Mouse (Mus musculus) lung, adult 18-20 months (tissue): ENCODE data around the gene Hnrnpa3.
"Not testable (repeated sequence)": the region's sequence is repeated elsewhere in the genome, so short reads cannot be mapped to it uniquely, and the experiment has no call there.

Experiments
- DNase-seq, 2 experiments: peaks; one replicate each; pipeline ENCODE4 v3.0.0; 2022; ENCODE audit warnings: mixed read lengths in 2 of 2

Hnrnpa3 gene

DNA sequence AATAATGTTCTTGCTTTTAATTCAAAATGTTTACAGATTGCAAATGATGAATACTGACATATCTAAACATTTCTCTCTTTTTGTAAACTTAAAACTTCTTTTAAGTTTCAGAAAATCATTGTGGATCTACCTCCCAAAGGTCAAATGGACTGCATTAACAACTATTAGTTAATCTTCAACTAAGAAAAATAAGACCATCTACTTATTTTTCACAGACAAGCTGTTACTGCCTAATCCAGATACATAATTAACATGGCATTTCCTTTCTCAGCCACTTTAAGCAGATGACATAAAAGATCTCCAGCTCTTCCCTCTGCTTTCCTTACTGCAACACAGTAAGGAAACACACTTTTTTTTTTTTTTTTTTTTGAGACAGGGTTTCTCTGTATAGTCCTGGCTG is 21.7 kb upstream of the Hnrnpa3 start:
- no peak for DNase-seq

DNA sequence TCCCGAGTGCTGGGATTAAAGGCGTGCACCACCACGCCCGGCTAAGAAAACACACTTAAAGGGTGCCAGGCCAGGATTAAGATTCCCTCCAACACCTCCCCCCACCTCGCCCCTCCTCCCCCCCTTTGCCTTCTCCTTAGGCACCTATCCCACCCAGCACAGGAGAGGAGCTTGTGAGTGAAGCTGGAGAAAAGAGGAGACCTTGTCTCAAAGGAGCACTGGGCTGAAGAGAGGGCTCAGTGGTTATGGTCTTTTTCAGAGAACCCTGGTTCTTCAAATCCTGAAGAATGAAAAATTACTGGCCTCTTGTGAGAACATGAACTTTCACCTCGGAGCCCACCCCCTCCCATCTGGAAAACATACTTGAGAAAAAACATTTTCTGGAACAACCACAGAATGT is 21.2 kb upstream of the Hnrnpa3 start:
- not testable (repeated sequence) for DNase-seq

DNA sequence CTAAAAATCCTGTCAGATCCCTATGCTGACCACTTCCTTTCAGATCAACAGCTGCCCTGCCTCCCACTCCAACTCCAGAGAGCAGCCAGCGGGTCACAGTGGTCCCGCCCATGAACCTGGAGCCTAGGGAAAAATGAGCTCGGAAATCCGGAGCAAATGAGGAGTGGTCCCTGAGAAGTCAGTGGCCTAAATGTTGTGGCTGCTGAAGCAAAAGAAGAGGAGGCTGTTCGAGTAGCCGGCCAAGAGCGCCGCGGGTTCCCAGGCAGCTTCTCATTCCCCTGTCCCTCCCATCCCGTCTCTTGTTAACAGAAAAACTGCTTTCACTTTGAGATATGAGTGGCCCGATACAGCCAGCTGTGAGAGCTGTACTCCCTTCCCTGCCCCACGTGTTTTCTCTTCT is 19.5 kb upstream of the Hnrnpa3 start:
- DNase-seq = not testable (repeated sequence)

DNA sequence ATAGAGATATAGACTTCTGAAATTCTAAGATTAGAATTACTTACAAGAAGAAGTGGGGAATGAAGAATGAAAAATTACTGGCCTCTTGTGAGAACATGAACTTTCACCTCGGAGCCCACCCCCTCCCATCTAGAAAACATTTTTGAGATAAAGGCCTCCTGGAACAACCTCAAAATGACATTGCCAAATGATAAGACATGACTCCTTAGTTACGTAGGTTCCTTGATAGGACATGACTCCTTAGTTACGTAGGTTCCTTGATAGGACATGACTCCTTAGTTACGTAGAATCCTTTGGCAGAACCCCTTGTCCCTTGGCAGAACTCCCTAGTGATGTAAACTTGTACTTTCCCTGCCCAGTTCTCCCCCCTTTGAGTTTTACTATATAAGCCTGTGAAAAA is 16.7 kb upstream of the Hnrnpa3 start:
- not testable (repeated sequence) for DNase-seq

DNA sequence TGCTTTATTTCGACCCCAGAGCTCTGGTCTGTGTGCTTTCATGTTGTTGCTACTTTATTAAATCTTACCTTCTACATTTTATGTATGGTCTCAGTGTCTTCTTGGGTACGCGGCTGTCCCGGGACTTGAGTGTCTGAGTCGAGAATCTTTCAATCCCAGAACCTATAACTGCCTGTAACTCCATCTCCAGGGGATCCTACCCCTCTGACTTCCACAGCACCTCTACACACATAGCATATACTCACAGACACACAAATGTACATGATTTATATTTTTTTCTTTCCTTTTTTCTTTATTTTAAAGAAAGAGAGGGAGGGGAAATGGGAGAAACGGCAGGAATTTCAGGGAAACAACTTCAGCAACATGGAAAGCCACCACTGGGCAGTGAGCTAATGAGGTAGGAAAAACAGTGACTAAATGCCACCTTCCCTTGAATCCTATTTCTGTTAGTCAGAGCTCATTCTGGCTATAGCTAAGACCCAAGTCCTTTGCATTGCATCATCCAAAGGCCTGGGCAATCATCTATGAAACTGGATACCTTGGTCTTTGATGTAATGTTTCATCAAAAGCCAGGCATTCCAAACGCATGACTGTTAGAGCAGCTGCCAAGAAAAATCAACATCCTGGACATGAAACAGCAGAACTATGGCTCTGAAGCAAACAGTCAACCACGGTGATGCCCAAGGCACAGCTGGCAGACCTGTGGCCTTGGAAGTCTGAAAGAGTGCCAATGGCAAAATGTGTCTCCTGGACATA is 16.1 kb upstream of the Hnrnpa3 start:
- peak; percentile 70 to 82 for DNase-seq

DNA sequence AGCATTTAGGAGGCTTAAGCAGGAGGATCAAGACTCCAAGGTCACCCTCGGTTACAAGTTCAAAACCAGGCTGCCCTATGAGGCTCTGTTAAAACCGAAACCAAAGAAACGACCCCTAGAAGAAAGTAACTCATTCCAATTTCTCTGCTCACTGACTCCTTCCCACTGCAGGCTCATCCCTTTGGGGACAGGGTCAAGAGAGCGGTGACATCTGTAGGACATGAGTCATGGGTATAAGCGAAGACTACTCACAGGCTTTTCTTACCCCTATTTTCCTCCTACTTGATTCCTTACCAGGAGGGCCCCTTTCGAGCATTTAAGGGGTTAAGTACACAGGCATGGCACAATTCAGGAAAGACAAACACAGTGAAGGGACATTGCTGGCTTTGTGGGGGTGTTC is 15.1 kb upstream of the Hnrnpa3 start:
- peak in 1 of 2 experiments; percentile 18 for DNase-seq

DNA sequence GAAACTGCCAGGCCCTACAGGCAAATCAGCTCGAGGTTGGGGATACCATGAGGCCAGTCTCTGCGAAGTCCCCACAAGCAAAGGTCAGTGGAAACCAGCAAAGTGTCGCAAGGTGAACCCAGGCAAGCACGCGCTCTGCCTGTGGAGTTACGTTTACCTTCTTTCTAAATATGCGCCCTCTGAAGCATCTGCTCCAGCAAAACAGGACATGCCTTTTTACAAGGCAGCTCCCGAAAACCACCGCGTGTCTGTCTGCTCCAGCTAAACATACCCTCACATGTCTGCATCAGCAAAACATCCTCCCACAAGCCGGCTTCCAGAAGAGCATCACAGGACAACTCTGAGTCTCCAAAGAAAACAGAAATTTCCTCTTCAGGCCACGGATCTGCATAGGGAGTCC is 13.8 kb upstream of the Hnrnpa3 start:
- no peak for DNase-seq

DNA sequence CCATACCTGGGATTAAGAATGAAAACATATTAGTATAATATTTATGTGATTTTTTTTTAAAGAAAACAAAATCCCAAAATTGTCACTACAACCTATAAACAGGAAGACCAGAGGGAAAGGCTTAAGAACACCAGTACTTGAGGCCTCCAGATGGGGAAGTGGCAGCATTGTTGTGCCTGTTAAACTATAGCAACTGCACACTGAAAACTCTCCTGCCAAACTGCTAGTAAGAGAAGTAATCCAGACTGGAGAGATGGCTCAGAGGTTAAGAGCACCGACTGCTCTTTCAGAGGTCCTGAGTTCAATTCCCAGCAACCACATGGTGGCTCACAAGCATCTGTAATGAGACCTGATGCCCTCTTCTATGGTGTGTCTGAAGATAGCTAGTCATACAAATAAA is 8.6 kb upstream of the Hnrnpa3 start:
- no peak for DNase-seq

DNA sequence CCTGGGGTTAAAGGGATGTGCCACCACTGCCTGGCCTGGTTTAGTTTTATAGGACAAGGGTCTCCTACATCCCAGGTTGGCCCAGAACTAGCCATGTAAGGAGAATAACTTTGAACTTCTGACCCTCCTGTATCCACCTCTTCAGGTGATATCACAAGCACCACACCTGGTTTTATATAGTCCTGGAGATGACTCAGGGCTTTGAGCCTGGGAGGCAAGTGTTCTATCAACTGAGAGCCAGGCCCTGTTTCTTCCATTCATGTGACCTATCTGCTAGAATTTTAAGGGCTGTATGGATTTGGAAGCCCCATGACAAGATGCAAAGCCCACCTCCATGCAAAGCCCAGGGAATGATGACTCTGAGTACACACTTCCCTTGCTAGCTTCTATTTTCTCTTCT is 5.9 kb upstream of the Hnrnpa3 start:
- no peak for DNase-seq

DNA sequence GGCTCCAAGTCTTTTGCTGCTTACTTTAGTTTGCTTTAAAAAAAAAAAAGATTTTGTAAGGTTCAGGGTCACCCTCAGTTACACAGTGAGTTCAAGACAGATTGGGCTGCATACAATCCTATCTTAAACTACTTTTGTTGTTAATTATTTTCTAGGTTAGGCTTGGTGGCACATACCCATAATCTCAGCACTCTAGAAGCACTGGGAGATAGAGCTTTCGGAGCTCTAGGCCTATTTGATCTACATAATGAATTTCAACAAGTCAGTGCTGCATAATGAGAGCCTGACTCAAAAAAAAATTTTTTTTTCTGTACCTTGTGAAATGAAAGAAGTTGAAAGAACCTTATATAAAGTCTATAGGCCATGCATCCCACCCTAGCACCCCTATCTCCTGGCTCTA is 4.4 kb upstream of the Hnrnpa3 start:
- no peak for DNase-seq

DNA sequence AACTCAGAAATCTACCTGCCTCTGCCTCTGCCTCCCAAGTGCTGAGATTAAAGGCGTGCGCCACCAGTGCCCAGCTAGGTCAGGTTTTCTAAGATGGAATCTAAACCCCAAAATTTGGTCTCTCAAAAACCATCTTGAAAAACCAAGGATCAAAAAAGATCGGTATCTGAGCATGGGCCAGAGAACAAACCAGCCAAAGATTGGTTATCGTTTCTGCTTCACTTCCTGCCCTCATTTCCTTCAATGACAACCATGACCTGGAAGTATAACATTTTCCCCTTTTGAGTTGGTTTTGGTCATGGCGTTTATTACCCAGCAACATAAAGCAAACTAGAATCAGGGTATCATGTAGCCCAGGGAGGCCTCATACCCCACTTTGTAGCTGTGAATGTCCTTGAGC is 2.1 kb upstream of the Hnrnpa3 start:
- no peak for DNase-seq

DNA sequence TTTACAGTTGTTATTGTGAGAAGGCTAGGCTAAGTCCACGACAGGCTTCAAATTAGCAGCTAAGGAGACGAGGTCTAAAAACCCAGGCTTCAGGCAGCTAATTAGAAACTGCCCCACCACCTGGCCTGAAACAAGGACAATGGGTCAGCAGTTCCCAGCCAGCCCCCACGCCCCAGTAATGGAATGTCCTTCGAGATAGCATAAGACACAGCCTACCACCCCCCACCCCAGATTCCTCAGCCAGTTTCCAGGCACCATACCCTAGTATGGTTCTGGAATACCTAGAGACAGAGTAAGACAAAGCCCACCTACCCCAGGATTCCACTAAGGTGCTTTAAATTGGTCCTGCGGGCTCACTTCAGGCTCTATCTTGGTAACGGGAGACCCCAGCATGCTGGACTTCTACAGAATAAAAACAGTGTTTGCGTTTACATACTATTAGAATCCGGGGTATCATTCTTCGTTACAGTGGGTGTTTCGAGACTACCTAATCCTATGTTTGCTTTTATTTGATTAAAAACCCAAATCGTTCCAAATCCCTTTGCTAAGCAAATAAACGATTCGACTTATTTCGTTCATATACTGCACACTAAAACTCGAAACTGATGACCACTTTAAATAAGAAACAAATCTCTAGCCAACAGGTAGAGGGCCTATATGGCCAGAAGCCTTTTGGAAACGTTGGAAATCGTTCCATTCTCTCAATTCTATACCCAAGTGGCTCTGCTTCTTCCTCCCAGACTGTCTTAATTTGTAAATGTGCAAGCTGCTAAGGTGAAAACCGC is 962 bp upstream of the Hnrnpa3 start:
- peak in 1 of 2 experiments; percentile 36 for DNase-seq

DNA sequence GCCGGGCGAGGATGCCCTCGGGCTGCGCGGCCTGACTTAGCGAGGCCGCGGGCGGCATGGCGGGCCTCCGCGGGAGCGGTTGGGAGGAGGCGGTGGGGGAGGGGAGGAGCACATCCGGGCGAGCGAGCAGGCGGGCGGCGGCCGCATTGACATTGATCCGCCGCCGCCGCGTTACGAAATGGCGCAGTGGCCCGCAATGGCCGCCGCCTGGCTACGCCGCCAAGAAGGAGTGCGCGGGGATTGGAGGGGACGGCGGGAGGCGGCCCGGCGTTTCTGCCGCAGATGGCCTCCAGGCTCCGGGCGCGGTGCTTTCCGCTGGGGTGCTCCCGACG is 534 bp downstream of the Hnrnpa3 start:
- peak; percentile 91 to 95 for DNase-seq

DNA sequence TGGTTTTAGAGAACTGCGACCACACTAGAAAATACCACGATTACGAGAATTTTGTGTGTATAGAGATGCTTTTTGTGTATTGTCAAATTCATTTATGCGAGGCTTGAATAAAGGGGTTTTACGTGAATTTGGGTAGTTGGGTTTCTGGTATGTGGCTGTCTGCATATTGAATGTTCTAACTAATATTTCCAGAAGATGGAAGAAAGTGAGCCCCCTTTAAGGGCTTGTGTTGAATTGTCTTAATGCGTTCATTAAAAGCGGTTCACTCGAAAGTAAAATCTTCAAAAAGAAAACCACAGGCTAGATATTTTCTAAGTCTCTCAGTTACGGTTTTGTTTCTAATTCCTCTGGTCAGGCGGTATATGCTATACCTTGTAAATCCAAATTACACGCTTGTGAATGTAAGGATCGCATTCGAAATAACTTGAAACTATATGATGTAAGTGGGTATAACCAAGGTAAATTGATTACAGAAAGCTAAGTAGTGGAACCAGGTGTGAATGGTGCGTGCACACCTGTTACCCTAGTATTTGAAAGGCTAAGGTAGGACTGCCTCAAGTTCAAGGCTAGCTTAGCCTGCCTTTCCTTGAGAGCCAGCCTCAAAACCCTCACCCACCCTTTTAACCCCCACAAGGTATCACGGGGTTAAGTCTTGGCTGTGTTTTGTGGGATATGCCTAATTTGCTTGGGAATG is 1.3 kb downstream of the Hnrnpa3 start:
- no peak for DNase-seq

DNA sequence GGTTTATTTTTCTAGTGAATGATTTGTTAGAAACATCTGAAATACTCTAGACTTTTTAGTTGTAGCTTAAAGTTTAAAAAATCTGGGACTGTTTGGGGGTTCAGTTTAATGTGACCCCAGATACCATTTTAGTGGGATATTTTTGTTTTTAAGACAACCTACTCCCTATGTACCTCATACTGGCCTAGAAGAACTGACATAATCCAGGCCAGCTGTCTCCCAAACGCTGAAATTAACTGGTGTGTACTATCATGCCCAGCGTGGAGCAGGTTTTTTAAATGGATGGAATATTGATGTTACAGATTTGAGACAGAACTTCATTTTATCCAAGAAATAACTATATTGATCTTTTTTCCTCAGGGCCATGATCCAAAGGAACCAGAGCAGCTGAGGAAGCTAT is 2.0 kb downstream of the Hnrnpa3 start:
- no peak for DNase-seq

DNA sequence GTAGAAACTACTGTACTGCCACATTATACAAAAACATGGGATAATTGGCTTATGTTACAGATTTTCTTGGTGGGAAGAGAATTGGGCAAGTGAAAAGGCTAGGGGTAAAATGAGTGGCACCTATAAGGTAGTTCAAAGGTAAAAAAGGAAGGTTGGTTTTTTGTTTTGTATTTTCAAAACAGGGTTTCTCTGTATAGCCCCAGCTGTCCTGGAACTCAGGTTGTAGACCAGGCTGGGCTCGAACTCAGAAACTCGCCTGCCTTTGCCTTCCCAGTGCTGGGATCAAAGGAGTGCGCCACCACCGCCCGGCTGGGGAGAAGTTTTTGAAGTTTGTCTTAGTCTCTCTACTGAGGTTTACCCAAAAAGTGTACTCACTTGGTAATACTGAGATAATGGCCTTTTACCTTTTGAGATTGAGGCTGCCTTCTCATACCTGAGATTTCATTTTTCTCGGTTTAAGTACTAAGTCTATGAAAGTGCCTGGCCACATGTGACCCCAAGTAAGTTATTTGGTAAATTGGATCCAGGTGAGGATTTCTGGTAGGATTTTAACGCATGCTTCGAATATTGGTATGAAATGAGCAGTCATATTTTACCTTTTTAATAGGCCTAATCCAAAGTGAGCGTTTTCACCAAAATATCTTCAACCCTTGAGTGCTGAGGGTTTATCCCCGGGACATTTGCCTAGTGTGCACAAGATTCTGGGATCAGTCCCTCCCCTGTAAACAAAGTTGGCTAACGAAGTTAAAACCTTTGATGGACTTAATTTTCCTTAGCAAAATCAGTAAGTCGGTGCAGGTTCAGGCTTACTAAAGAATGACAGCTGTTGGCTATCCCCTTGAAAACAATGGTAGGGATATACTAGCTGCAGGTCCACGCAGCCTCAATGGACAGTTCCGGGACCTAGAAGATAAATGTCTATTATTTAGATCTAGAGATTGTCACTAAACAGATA is 10.7 kb downstream of the Hnrnpa3 start:
- no peak for DNase-seq

DNA sequence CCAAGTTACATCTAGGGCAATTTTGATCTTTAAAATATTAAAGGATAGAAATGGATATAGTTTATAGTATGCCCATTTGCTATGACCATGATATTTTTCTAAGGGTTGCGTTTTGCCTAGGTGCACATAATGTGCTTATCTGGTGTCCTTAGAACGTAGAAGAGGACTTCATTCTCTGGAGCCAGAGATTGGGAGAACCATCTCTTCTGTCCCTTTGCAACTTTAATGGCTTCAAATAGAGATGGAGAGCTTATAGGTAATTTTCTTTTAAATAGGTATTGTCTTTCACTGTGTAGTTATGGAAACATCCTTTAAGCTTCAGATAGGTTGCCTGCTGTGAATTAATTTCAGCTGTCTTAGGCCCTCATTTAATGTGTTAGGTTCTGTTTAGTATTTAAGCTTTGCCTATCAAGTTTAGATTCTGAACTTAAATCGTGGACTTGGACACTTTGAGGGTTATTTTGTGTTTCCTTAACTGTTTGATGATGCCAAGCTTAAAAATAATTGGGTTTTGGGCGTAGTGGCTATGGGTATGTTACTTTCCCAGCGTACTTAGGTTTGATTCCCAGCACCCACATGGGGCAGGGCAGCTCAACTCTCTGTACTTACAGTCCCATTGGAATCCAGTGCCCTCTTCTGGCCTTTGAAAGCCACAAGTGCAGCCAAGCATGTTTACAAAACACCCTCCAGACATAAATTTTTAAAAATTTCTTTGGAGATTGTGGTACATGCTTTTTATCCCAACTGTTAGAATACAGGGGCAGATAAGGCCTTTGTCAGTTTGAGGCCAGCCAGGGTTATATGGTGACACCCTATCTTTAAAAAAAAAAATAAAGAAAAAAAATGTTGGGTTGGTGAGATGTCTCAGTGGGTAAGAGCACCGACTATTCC is 11.6 kb downstream of the Hnrnpa3 start:
- DNase-seq = no peak

DNA sequence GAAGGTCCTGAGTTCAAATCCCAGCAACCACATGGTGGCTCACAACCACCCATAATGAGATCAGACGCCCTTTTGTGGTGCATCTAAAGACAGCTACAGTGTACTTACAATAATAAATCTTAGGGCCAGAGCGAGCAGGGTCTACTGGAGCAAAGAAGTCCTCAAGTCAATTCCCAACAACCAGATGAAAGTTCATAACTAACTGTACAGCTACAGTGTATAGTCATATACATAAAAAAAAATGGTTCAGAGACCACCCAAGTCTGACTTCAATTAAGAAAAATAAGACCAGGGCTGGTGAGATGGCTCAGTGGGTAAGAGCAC is 12.2 kb downstream of the Hnrnpa3 start:
- DNase-seq = no peak

DNA sequence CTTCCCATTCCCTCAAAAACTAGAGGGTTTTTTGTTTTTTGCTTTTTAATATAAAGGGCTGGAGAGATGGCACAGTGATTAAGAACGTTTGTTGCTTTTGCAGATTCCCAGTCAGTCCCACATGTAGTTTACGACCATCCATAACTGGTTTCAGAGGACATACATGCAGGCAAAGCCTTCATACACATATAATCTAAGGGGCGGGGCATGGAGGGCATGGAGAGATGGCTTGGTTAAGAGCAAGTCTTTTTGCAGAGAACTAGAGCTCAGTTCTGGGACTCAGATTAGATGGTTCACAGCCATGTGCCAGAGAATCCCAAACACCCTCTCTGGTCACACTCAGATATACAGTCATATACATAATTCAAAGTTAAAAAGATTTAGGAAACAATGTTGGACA is 13.5 kb downstream of the Hnrnpa3 start:
- DNase-seq = no peak

DNA sequence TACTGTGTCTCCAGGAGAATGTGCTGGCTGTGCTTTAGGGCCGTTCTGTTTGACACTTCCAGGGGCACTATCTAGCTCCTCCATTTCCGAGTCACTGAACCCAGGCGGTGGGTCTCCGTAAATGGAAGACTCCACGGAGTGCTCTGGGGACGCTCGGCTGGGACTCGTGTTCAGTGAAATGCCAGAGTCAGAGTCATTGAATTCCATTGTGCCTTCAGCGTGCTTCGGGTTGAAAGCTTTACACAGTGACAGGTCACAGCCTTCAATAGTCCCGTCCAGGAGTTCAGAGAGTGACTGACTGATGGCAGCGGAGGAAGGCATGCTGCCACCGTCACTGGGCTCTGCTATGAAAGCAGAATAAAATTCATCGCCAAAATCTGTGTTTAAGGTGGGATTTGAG is 17.5 kb downstream of the Hnrnpa3 start:
- no peak for DNase-seq

DNA sequence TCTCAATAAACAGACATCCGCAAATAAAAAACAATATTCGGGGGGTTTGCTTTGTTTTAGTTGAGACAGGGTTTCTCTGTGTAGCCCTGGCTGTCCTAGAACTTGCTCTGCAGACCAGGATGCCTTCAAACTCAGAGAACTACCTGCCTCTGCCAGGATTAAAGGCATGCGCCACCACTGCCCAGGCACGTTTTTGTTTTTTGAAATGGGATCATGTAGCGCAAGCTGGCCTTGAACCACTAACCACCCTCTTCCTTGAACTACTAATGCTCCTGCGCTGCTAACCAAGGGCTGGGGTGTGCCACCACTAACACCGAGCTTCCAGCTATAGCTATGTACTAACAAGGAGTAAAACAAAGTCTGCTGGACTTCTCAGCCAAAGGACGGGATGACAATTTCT is 20.9 kb downstream of the Hnrnpa3 start:
- DNase-seq = no peak

DNA sequence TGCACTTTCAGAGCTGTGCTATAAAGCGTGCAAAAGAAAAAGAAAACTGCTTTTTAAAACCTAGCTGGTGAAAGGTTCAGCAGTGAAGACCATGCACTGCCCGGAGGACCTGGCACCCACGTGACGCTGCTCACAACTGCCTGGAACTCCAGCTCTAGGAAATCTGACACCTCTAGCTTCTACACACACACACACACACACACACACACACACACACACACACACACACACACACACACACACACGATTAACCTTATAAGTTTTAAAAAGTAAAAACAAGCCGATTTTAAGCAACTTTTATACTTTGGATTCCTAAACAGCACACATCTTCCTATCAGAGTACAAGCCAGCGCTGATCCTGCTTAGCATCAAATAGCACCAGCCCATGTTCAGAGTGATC is 22.4 kb downstream of the Hnrnpa3 start:
- no peak for DNase-seq
